Mouse (Mus musculus) left cerebral cortex, postnatal 25 days (tissue): Measurements from ENCODE around the gene Ribc2. TPM values are rescaled to one million over a fixed set of nuclear protein-coding genes. Genes with fewer than 3 reads are reported as not detected.

Experiments
- DNase-seq, 2 experiments: peaks; one replicate each; pipeline ENCODE4 v3.0.0; 2022; ENCODE audit warnings: low spot score in 2 of 2, mixed read lengths in 1 of 2
- intact Hi-C: fragments of 180-260 bp; cut with DNase I; formaldehyde crosslinking; loops from one replicate; pipeline ENCODE4 v1.15.1; 2025
- total RNA-seq, 2 experiments: library from RNA; stranded (reverse); gene quantifications; 2 replicates each; pipeline ENCODE4 v1.2.3; 2021

Ribc2 gene
- total RNA-seq = not detected

DNA sequence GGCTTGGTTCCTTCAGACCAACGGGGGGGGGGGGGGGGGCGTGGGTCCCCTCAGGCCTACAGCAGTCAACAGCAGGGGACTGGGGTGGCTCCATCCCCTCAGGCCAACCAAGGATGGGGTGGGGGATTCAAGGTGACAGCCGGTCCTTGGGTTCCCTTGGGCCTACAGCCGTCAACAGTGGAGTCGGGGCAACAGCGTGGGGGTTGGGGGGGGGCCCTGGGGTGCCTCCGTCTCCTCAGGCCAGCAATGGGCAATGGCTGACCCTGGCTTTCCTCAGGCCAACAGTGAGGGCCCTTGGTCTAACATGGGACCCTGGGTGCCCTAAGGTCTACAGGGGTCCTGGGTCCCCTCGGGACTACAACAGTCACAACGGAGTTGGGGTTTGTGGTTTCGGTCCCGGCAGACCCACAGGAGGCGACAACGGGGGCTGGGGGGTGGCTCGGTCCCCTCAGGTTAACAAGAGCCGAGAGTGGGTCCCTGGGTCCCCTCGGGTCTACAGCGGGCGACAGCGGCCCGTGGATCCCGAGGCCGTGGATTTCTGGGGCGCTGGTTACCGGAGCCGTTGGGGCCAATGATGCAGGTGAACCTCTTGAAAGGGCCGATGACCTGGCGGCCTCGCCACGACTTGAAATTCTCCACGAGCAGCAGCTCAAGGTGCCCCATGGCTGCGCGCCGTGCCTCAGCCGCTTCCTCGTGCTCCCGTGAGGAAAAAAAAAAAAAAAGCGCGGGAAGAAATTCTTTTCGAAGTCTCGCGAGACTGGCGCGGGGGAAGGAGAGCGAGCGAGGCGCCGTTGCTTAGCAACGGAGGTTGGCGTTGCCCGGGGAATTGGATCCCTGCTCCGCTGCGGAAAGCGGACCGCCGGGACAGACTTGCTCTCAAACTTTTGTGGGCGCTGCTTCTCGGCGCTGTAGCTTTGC is at the start of gene Ribc2, which contains the start of gene Smc1b:
Gene Ribc2, plus strand, starts transcription at position 804 of the 918 bp plus-strand sequence.
Gene Smc1b, minus strand, starts transcription at position 690 of the 918 bp plus-strand sequence.
- intact Hi-C loops = no loop called here
- DNase-seq = peak; percentile 83 to 84

GRCm38 (mm10) chr15:85085641-85086040 is 46.2 kb upstream of the Ribc2 start:
- DNase-seq = no peak
- intact Hi-C loops = no loop called here

- intact Hi-C loops = no loop called here
- DNase-seq = no peak
Observed at GRCm38 (mm10) chr15:85132193-85132520, 279 bp downstream of the Ribc2 start.

- intact Hi-C loops = no loop called here
Observed at GRCm38 (mm10) chr15:85135143-85135542, 3.3 kb downstream of the Ribc2 start.

DNA sequence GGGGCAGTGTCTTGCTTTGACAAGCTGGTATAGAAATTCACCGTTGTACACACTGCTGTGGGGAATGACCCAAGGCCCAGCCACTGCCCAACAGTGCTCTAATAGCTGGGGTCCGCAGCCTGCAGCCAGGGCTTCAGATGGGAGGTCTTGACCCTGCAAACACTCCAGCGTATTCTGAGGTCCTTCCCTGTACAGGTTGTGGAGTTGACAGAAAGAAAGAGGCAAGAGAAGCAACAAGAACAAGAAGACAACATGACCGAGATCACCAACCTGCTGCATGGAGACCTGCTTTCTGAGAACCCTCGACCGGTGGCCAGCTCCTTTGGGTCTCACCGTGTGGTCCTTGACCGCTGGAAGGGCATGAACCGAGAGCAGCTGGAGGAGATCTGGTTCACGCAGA is 9.4 kb downstream of the Ribc2 start:
- DNase-seq = no peak
- intact Hi-C loops = no loop called here

More at GRCm38 (mm10) chr15:85135143-85135542, 3.3 kb downstream of the Ribc2 start:
- no peak for DNase-seq

- intact Hi-C loops = no loop called here
Observed at GRCm38 (mm10) chr15:85142441-85142840, 10.6 kb downstream of the Ribc2 start.

DNA sequence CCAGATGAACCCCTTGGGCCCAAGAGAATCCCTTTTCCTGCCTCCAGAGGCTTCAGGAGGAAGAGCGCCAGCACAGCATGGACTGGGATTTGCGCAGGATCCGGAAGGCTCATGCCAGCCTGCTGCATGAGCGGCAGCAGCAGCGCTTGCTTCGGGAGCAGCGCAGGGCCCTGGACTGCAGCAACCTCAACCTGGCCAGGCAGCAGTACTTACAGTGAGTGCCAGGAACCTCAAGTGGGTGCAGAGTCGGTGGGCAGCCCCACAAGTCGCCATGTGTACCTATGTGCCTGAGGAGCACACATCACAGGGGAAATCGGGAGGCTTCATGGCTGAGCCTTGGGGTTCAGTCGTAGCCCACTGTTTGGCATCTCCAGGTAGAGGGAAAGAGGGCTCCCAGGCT is 11.3 kb downstream of the Ribc2 start:
- intact Hi-C loops = no loop called here
- DNase-seq = no peak

More at GRCm38 (mm10) chr15:85142441-85142840, 10.6 kb downstream of the Ribc2 start:
- DNase-seq = no peak

DNA sequence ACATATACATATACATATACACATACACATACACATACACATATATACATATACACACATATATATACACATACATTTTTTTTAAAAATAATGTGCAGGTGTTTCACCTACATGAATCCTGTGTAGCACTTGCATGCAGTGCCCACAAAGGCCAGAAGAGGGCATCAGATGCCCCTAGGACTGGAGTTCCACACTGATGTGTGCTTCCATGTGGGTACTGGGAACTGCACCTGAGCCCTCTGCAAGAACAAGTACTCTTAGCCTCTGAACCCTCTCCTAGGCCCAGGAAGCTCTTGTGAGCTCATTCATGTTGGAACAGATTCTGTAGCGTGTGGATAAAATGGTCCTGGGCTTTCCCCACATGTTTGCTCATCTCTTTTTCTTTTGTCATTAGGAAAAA is 11.9 kb downstream of the Ribc2 start:
- DNase-seq = no peak
- intact Hi-C loops = no loop called here

DNA sequence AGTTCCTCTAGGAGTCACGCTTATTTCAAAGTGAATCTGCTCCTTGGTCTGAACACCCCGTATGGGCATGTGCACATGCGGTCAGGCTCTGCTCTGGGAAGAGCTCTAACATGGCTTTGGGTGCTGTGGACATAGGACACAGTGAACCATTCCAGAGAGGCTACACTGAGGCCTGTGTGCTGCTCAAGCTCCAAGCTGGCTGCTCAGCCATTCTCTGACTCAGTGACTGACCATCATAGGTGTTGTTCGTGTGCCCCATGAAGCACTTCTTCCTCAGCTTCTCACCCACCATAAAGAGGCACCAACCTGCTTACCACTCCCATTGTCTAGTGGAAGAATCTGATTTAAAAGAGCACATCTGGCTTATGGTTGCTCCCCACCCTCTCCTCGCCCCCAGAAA is 12.4 kb downstream of the Ribc2 start:
- intact Hi-C loops = no loop called here
- DNase-seq = no peak

GRCm38 (mm10) chr15:85151433-85151918 is 19.6 kb downstream of the Ribc2 start:
- intact Hi-C loops = loop anchor here (1.0 kb wide), 2 partner anchors 80 to 98 kb away; no protein-coding TSS in a partner anchor
- DNase-seq = peak; percentile 71 to 80

- intact Hi-C loops = no loop called here
- peak in 1 of 2 experiments; percentile 4 for DNase-seq
Observed at GRCm38 (mm10) chr15:85152577-85152976, 20.7 kb downstream of the Ribc2 start.

DNA sequence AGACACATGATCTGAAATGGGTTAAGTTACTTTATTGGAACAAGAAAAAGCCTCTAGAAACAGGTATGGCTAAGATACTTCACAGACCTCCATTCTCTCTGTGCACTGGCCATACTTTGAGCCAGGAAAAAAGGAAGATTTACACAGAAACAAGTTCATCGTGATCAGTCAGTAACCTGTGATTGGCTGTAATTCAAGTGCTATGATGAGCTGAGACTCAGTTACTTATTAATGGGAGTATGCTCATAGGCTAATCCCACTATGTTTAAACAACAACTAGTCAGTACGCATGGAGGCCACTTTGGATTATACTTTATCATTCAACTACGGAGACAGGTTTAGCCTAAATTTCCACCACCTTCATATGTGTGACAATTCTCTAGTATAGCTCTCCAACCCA is 22.2 kb downstream of the Ribc2 start:
- intact Hi-C loops = no loop called here
- DNase-seq = no peak

DNA sequence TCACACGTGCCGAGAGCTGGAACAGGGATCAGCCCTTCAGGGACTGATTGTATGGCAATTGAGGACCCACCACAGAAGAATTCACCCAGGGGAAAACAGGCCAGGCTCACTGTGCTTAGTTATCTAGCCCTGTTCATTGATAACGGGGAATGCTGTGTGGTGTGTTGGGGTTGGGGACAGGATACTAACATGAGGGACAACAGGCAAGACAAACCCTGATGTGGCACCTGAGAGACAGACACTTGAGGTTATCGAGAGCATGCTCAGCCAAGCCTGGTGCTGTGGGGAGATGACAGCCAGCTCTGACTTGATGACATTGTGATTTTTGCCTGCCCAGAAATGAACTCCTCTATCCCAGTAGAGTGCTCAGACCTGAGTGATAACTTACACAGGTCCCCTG is 24.3 kb downstream of the Ribc2 start:
- no peak for DNase-seq
- intact Hi-C loops = no loop called here

DNA sequence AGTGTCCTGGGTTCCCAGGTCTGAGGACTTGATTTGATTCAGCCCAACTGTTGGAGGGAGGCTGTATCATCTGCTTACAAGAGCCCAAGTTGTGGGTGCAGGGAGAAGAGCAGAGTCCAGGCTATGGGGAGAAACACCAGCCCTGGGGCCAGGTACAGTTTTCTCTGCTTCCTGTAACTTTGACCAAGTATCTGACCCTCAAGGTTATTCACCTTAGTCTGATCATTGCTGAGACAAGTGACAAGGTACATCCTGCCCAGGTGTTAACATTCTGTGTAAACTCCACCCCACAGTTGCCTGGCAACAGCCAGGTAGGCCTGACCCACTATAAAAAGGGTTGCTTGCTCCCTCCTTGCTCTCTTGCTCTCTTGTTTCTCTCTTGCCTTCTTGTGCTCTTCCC is 29.5 kb downstream of the Ribc2 start:
- intact Hi-C loops = no loop called here
- DNase-seq = no peak

- intact Hi-C loops = no loop called here
- DNase-seq = no peak
Observed at GRCm38 (mm10) chr15:85162693-85163663, 31.1 kb downstream of the Ribc2 start.

DNA sequence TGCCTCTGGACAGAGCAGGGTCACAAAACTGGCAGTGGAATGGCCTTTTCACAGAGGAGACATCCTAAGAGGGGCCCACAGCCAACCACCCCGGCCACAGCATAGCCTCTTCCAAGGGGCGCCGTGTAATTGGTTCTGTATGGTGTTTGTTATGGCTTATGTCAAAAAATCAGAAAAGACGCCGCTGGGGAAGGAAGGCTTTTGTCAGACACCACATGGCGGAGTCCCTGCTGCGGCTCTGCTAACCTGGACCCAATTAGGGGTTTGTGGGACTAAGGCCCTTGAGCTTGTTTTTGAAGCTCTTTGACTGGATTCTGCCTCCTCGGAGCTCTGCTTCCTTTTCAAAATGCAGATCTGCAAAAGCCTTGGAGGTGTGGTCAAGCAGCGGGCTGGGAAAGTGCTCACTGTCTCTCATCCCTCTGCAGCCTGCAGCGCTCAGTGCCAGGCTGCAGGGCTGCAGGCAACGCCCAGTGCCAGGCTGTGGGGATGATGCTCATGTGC is 34.6 kb downstream of the Ribc2 start:
- intact Hi-C loops = no loop called here
- DNase-seq = no peak

DNA sequence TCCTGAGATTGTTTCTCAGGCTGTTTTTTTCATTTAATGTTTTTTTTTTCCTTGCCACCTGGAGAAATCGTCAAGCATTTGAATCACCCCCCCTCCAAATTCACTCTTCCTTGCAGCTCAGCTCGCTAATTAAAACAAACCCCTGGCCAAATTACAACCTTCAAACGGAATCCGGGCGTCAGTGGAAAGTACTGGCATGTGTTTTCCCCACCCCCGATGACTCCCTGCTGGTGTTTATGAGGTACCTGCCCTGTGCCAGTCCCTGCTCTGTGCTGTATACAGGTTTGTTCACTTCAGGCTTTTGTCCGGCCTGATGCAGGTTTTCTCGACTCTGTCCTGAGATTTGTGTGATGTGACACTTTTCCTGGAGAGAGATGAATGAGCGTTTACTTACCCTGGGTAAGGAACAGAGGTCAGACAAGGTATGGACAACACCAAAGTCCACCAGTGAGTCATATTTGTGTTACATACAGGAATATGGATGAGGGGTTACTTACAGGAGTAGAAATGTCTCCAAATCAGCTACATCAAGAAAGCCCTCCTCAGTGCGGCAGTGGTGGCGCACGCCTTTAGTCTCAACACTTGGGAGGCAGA is 35.3 kb downstream of the Ribc2 start:
- intact Hi-C loops = no loop called here
- DNase-seq = no peak

DNA sequence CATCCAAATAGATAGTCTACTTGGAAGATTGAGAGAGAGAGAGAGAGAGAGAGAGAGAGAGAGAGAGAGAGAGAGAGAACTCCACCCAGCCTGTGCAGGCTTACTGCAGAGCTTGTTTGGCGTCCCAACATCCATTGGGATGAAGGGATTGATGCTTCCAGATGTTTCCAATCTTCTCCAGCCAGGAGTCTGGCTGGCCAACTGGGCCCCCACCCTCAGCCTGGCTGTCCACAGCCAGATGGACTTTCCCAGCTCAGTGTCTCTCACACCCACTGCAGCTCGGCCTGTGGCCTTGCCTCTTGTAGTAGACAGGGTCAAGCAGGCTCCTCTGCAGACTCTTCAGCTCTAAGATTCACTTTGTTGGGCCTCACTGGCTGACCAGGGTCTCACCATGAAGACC is 40.2 kb downstream of the Ribc2 start:
- intact Hi-C loops = no loop called here
- DNase-seq = no peak

- DNase-seq = no peak
- intact Hi-C loops = no loop called here
Observed at GRCm38 (mm10) chr15:85173425-85173824, 41.5 kb downstream of the Ribc2 start.

- intact Hi-C loops = no loop called here
- DNase-seq = no peak
Observed at GRCm38 (mm10) chr15:85174060-85174459, 42.2 kb downstream of the Ribc2 start.
